Mouse (Mus musculus) urinary bladder, adult 2 months (tissue): ENCODE data around the gene Sgta. TPM values are rescaled to one million over a fixed set of nuclear protein-coding genes. Genes with fewer than 3 reads are reported as not detected.

Source experiments
- polyA plus RNA-seq: library from polyadenylated mRNA; depleted of rRNA; stranded (reverse); fragments of >200 nt; gene quantifications from 2 replicates; pipeline ENCODE4 v1.2.3, GENCODE M21; 2012; rRNA removed

The Sgta gene
- polyA plus RNA-seq, 1 experiment, result 93.9 TPM

Other genes starting within 250 kb of the Sgta start
- 1.0 and 1.3 TPM in 2 replicates for gene Jsrp1, start 246.7 kb downstream of the Sgta start, polyA plus RNA-seq
- gene Oaz1, start 233.5 kb downstream of the Sgta start, polyA plus RNA-seq, result 566 and 709 TPM in 2 replicates
- not detected in 2 replicates for gene Lingo3, start 216.1 kb downstream of the Sgta start, polyA plus RNA-seq
- 117 and 147 TPM in 2 replicates for gene Lsm7, start 205.0 kb downstream of the Sgta start, polyA plus RNA-seq
- 33.0 and 37.4 TPM in 2 replicates for gene Sppl2b, start 204.9 kb downstream of the Sgta start, polyA plus RNA-seq
- gene Tmprss9, start 188.3 kb downstream of the Sgta start, polyA plus RNA-seq, result 0.44 and 0.49 TPM in 2 replicates
- 111 and 113 TPM in 2 replicates for gene Timm13, start 159.2 kb downstream of the Sgta start, polyA plus RNA-seq
- 10.5 and 14.1 TPM in 2 replicates for gene Lmnb2, start 141.9 kb downstream of the Sgta start, polyA plus RNA-seq
- gene Gadd45b, start 130.1 kb downstream of the Sgta start, polyA plus RNA-seq, result 17.9 and 29.9 TPM in 2 replicates
- 4.2 and 5.4 TPM in 2 replicates for gene Gng7, start 45.2 kb downstream of the Sgta start, polyA plus RNA-seq
- gene Diras1, start 34.5 kb downstream of the Sgta start, polyA plus RNA-seq, result 0.12 and 0.17 TPM in 2 replicates
- gene Slc39a3, start 22.8 kb downstream of the Sgta start, polyA plus RNA-seq, result 25.3 and 29.3 TPM in 2 replicates
- 21.7 and 22.7 TPM in 2 replicates for gene Thop1, start 9.9 kb upstream of the Sgta start, polyA plus RNA-seq
- 1.1 and 1.2 TPM in 2 replicates for gene Creb3l3, start 38.7 kb upstream of the Sgta start, polyA plus RNA-seq
- 119 TPM in 2 replicates for gene Map2k2, start 45.7 kb upstream of the Sgta start, polyA plus RNA-seq
- 30.0 and 39.0 TPM in 2 replicates for gene Zbtb7a, start 75.0 kb upstream of the Sgta start, polyA plus RNA-seq
- gene Pias4, start 107.7 kb upstream of the Sgta start, polyA plus RNA-seq, result 12.5 and 17.9 TPM in 2 replicates
- gene Eef2, start 116.5 kb upstream of the Sgta start, polyA plus RNA-seq, result 1,109 and 1,486 TPM in 2 replicates
- gene Dapk3, start 122.8 kb upstream of the Sgta start, polyA plus RNA-seq, result 58.2 and 61.1 TPM in 2 replicates
- gene 4930442H23Rik, start 123.7 kb upstream of the Sgta start, polyA plus RNA-seq, result not detected in 2 replicates
- gene Nmrk2, start 141.9 kb upstream of the Sgta start, polyA plus RNA-seq, result not detected in 2 replicates
- 0.10 and 0.13 TPM in 2 replicates for gene Atcay, start 170.7 kb upstream of the Sgta start, polyA plus RNA-seq
- gene Zfr2, start 173.0 kb upstream of the Sgta start, polyA plus RNA-seq, result 29.3 and 34.4 TPM in 2 replicates
- 2.2 and 2.6 TPM in 2 replicates for gene Matk, start 192.8 kb upstream of the Sgta start, polyA plus RNA-seq
- gene Mrpl54, start 206.8 kb upstream of the Sgta start, polyA plus RNA-seq, result 95.9 and 103 TPM in 2 replicates
- 45.9 and 48.3 TPM in 2 replicates for gene Apba3, start 206.8 kb upstream of the Sgta start, polyA plus RNA-seq
- 23.7 and 25.1 TPM in 2 replicates for gene Tjp3, start 231.4 kb upstream of the Sgta start, polyA plus RNA-seq
- gene Pip5k1c, start 232.8 kb upstream of the Sgta start, polyA plus RNA-seq, result 38.6 and 48.9 TPM in 2 replicates